Mouse (Mus musculus): ENCODE measurements around the gene Atxn1. TPM values are rescaled to one million over a fixed set of nuclear protein-coding genes. Genes with fewer than 3 reads are reported as not detected.
A peak's percentile ranks its signal among the peaks of the same experiment; 100 is the strongest.

The Atxn1 gene
- polyA plus RNA-seq, 1 experiment from 2014 or later = 6.3 TPM

DNA sequence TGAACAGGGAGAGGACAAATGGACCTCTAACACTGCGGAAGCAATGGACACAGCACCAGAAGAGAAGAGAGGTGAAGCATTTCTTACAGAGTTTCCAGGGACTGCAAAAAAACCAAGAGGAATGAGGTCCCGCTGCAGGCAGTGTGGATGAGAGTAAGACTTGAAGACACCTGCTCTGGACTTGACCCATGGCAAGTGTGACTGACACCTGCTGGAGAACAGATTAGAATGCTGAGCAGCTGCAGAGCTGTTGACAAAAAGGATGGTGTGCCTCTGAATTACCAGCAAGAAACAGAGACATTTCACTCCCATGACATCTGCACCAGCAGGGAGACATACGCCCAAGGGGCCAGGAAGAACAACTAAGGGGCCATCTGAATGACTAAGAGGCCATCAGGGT, 196.6 kb downstream of the Atxn1 start:
- no peak overlapping the region for H3K27ac ChIP-seq
- no peak overlapping the region for H3K4me3 ChIP-seq (replicated peaks)
- H3K4me2 ChIP-seq (replicated peaks) = no peak overlapping the region
- WGBS = 79% methylated on average over 3 of the region's 3 CpGs
- H3K4me1 ChIP-seq (replicated peaks) = no peaks in the 10 kb centered on the region
- peaks cover 8% of the 10 kb centered on the region for H3K36me3 ChIP-seq
- ATAC-seq = no peak
- H3K9me3 ChIP-seq = no peaks in the 10 kb centered on the region
- no peak overlapping the region for H3K9ac ChIP-seq (replicated peaks)
- H3K27me3 ChIP-seq = no peaks in the 10 kb centered on the region

DNA sequence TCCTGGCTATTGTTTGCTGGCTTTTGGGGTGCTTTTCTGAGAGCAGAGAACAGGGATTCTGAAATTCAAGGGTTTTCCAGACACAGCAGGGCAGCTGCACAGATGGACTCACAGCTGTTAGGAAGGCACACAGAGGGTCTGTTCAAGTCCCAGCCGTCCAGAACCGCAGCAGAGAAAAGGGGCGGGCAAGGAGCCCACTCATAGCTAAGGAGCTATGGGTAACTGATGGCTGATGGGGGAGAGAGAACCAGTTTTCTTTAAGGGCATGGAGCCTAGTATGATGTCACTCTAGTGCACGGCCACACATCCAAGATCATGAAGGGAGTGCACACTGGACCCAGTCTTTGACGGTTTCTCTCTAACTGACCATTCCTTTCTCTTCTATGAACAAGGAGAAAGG, 200.5 kb downstream of the Atxn1 start:
- Histone ChIP-seq H3K4me2 (replicated peaks) (no peak overlapping the region), H3K9ac (replicated peaks) (no peak overlapping the region)
- WGBS = 88% methylated on average over 5 of the region's 5 CpGs

DNA sequence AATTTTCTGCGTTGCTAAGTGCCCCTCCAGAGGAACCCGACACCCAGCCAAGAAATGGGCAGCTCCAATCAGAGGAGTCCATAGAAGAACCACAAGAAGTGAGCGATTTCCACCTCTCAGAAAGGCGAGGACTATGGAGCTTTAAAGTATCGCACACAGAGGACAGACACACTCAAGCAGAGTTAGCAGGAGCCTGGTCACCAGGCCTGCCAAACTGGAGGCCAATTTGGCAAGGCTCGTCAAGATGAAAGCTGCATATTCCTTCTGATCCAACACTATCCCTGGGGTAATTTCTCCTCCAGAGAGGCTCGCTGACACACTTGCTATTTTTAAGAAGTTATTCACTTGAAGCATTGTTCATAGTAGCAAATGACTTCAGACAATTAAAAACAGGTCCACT, 202.5 kb downstream of the Atxn1 start:
- H3K9me3 ChIP-seq = no peaks in the 10 kb centered on the region
- no peaks in the 10 kb centered on the region for H3K27me3 ChIP-seq
- H3K4me1 ChIP-seq (replicated peaks) = no peaks in the 10 kb centered on the region
- H3K27ac ChIP-seq = no peak overlapping the region
- 85% methylated on average over 7 of the region's 7 CpGs for WGBS
- no peak overlapping the region for H3K4me3 ChIP-seq (replicated peaks)
- no peak for ATAC-seq
- no peaks in the 10 kb centered on the region for H3K36me3 ChIP-seq
- H3K4me2 ChIP-seq (replicated peaks) = no peak overlapping the region
- H3K9ac ChIP-seq (replicated peaks) = no peak overlapping the region

More for the DNA sequence above, 200.5 kb downstream of the Atxn1 start:
- no peak for ATAC-seq
- no peak overlapping the region; the same call in 1 of the 2 replicates for H3K27ac ChIP-seq
- no peaks in the 10 kb centered on the region for H3K4me1 ChIP-seq (replicated peaks)
- no peak overlapping the region for H3K4me3 ChIP-seq (replicated peaks)
- H3K36me3 ChIP-seq = 0 out of 2 replicates have a peak, but pooled peaks cover 2% of the 10 kb centered on the region
- H3K27me3 ChIP-seq = no peaks in the 10 kb centered on the region
- no peaks in the 10 kb centered on the region for H3K9me3 ChIP-seq

DNA sequence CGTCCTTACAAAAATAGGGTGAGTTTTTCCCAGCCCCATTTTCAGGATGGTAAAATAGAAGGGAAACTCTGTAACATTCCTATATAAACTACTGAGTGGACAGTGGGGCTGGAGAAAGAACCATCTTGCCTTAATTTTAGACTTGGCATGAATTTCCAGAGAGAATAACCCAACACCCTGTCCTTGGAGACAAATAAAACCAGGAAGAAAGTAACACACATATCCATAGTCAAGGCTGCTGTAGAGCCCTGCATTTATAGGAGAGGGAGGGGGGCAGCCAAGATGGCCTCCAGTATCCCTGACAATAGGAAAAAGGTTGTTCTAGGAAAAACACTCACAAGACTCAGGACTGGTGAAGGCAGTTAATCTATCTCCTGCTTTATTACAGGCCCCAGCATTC, 210.3 kb downstream of the Atxn1 start:
- H3K27ac ChIP-seq = no peak overlapping the region
- H3K9me3 ChIP-seq = no peaks in the 10 kb centered on the region
- ATAC-seq = no peak
- H3K4me1 ChIP-seq (replicated peaks) = peaks cover 16% of the 10 kb centered on the region; the same call in 1 of the 2 replicates
- H3K36me3 ChIP-seq = no peaks in the 10 kb centered on the region
- no peaks in the 10 kb centered on the region for H3K27me3 ChIP-seq
- WGBS = 95% methylated on average over 1 of the region's 1 CpGs
- no peak overlapping the region for H3K9ac ChIP-seq (replicated peaks)
- no peak overlapping the region for H3K4me2 ChIP-seq (replicated peaks)
- H3K4me3 ChIP-seq (replicated peaks) = no peak overlapping the region

DNA sequence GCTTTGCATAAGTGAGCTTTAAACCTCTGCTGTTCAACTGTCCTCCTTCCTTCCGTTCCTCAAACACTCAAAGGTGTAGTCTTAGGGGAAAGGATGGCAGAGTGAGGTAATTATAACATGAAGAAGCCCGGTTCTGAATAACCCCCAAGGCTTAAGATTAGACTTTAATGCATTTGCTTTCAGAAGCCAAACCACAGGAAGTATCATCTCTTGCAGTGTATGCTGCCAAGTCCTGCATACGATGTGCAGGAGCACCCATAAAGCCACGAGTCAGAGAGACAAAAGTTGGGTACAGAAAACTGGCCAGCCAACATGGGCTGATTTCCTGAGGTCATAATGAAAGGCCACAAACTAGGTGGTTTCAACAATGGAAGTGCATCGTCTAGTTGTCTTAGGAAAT, 212.3 kb downstream of the Atxn1 start:
- Histone ChIP-seq H3K4me2 (replicated peaks) (no peak overlapping the region), H3K36me3 (no peaks in the 10 kb centered on the region), H3K9ac (replicated peaks) (no peak overlapping the region), H3K4me1 (replicated peaks) (peaks cover 16% of the 10 kb centered on the region; the same call in 1 of the 2 replicates), H3K4me3 (replicated peaks) (no peak overlapping the region), H3K27ac (no peak overlapping the region), H3K27me3 (no peaks in the 10 kb centered on the region), H3K9me3 (no peaks in the 10 kb centered on the region)
- no peak for ATAC-seq
- 66% methylated on average over 5 of the region's 5 CpGs for WGBS

DNA sequence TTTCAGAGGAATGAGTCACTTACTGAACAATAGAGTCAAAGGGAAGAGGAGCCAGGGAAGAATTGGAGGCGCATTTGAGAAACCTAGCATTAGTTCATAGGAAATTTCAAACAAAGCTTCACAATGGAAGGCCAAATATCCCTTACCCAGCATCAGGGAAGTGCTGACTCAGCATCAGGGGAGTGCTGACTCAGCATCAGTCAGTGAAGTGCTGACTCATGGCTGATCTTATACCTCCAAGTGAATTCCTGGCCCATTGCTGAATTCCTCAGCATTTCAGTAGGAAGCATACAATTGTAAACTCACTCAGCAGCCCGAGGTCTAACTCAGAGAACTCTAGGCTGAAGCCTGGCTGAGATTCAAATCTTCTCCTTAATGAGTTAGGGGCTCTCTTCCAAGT, 213.6 kb downstream of the Atxn1 start:
- WGBS = 81% methylated on average over 2 of the region's 2 CpGs
- Histone ChIP-seq H3K27ac (no peak overlapping the region), H3K27me3 (no peaks in the 10 kb centered on the region), H3K36me3 (no peaks in the 10 kb centered on the region), H3K9ac (replicated peaks) (no peak overlapping the region), H3K9me3 (no peaks in the 10 kb centered on the region), H3K4me3 (replicated peaks) (no peak overlapping the region), H3K4me1 (replicated peaks) (peaks cover 21% of the 10 kb centered on the region), H3K4me2 (replicated peaks) (no peak overlapping the region)
- no peak for ATAC-seq

DNA sequence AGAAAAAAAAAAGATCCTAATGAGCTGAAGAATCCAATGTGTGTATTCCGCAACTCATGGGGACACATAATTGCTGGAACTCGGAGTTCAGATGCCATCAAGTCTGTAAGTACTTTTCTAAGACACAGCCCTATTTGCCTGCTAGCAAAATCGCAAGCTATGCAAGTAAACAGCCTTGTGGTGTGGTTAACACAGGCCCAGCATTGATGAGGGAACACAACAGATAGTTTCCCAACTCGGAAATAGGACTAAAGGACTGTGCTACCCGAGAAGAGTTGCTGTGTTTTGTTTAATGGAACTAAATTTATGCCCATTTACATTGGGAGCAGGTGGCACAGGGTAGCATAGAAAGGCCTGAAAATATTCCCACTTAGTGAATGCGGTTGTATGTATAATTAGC, 214.2 kb downstream of the Atxn1 start:
- 0 out of 2 replicates have a peak overlapping the region, but pooled peaks have one; percentile 11 for H3K27ac ChIP-seq
- no peak for ATAC-seq

DNA sequence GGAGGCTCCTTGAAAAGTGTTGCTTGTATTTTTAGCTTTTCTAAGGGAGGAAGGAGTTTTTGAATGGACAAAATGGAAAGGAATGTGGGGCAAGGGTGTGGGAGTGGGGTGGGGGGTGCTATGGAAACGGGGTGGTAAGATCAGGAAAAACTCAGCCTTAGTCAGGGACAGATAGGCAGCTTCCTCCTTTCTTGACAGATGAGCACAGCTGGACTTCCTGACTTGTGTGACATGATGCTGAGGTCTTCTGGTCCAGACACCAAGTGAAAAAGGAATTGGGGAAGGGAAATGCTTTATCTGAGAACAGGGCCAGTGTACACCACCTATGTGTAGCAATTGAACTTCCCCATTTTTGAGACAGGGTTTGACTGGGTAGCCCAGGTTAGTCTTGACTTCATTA, 214.9 kb downstream of the Atxn1 start:
- Histone ChIP-seq H3K36me3 (no peaks in the 10 kb centered on the region), H3K27me3 (no peaks in the 10 kb centered on the region), H3K4me2 (replicated peaks) (no peak overlapping the region), H3K4me3 (replicated peaks) (no peak overlapping the region), H3K4me1 (replicated peaks) (peaks cover 28% of the 10 kb centered on the region), H3K9me3 (no peaks in the 10 kb centered on the region), H3K9ac (replicated peaks) (no peak overlapping the region), H3K27ac (no peak overlapping the region)
- no peak for ATAC-seq
- 85% methylated on average over 1 of the region's 1 CpGs for WGBS

More for the DNA sequence above, 214.2 kb downstream of the Atxn1 start:
- H3K9ac ChIP-seq (replicated peaks) = no peak overlapping the region
- no peak overlapping the region for H3K4me3 ChIP-seq (replicated peaks)
- 73% methylated on average over 6 of the region's 6 CpGs for WGBS
- H3K9me3 ChIP-seq = no peaks in the 10 kb centered on the region
- no peak overlapping the region for H3K4me2 ChIP-seq (replicated peaks)
- H3K27me3 ChIP-seq = no peaks in the 10 kb centered on the region
- peaks cover 27% of the 10 kb centered on the region for H3K4me1 ChIP-seq (replicated peaks)
- H3K36me3 ChIP-seq = no peaks in the 10 kb centered on the region

DNA sequence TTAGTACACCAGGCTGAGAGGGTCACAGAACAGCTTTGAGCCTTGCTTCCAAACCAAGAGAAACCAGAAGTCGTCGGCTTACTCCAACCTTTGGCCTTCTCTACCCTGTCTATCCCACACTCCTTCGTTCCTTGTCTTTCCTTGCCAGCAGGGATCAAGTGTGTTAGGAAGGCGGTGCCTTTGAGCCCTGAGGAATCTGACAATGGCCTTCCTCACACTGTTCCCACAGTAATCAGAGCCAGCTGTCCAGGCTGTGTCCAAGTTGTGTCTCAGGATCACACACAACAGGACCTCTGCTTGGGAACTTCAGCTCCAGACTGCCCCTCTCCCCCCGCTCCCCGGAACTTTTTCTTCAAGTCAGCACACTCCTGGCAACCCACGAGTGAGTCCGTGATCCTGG, 215.6 kb downstream of the Atxn1 start:
- H3K27me3 ChIP-seq = no peaks in the 10 kb centered on the region
- no peak overlapping the region for H3K27ac ChIP-seq
- no peaks in the 10 kb centered on the region for H3K36me3 ChIP-seq
- no peak overlapping the region for H3K4me2 ChIP-seq (replicated peaks)
- peaks cover 28% of the 10 kb centered on the region for H3K4me1 ChIP-seq (replicated peaks)
- no peak overlapping the region for H3K4me3 ChIP-seq (replicated peaks)
- 83% methylated on average over 8 of the region's 8 CpGs for WGBS
- H3K9me3 ChIP-seq = no peaks in the 10 kb centered on the region
- ATAC-seq = no peak
- H3K9ac ChIP-seq (replicated peaks) = no peak overlapping the region

DNA sequence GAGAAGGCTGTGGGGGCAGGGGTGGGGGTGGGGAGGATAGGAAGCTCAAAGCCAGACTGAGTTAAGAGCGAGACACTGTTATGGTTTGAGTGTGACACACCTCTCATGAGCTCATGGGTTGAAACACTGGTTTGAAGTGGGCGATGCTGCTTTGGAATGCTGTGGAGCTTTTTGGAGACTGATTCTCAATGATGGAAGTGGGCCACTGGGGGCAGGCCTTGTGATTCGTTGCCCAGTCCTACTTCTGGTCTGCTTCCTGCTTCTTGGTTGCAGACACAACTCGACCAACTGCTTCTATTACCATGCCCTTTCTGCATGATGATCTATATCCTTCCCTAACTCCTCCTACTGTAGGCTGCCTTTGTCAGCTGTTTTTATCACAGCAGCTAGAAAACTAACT, 216.1 kb downstream of the Atxn1 start:
- no peak overlapping the region for H3K4me2 ChIP-seq (replicated peaks)
- 85% methylated on average over 4 of the region's 4 CpGs for WGBS

DNA sequence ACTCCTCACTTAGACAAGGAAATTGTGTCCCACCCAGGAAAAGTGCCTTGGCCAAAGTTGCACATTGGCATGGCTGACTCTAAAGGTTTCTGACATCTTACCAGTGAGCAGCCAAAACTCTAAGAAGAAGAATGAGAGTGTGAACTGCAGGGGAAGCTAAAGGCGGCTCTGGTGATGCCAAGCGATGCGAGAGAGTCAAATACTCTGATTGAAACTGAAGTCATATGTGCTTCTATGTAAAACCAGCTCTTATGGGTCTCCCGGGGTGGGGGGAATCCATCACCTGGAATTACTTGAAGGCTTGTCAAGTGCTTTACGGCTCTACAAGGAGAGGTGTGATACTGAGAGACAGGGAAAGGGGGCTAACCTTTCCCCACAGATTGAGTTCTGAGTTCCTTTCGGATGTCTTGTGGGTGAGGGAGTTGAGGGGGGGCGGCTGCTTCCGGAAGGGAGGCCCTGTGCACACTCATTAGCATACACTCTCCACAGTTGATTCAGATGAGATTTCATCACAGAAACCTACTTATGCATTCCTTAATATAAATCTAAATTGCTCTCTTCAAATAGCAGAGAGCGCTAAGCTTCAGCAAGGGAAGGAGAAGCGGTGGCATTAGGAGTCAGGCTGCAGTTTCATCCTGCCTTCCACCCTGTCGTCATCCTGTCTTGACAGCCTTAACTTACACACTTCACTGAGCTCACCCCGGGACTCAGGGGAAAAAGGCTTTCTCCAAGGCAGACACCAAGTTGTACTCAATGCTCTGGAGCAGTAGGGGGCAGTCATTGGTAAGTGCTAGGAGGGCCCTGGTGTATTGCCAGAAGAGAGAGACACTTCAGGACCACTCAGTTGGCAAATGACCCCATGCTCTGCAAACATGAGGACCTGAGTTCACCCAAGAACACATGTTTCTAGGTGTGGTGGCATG, 218.7 kb downstream of the Atxn1 start:
- ATAC-seq = 0 out of 2 replicates have a peak, but pooled peaks have one; percentile 14
- H3K4me3 ChIP-seq (replicated peaks) = no peak overlapping the region
- H3K9ac ChIP-seq (replicated peaks) = no peak overlapping the region
- H3K27ac ChIP-seq = 0 out of 2 replicates have a peak overlapping the region, but pooled peaks have one; percentile 35
- no peak overlapping the region for H3K4me2 ChIP-seq (replicated peaks)
- no peaks in the 10 kb centered on the region for H3K27me3 ChIP-seq
- WGBS = 62% methylated on average over 12 of the region's 12 CpGs
- no peaks in the 10 kb centered on the region for H3K36me3 ChIP-seq
- peaks cover 30% of the 10 kb centered on the region for H3K4me1 ChIP-seq (replicated peaks)
- H3K9me3 ChIP-seq = no peaks in the 10 kb centered on the region

More for the DNA sequence above, 216.1 kb downstream of the Atxn1 start:
- Histone ChIP-seq H3K9me3 (no peaks in the 10 kb centered on the region), H3K9ac (replicated peaks) (no peak overlapping the region), H3K27ac (no peak overlapping the region), H3K27me3 (no peaks in the 10 kb centered on the region), H3K4me1 (replicated peaks) (peaks cover 32% of the 10 kb centered on the region), H3K4me3 (replicated peaks) (no peak overlapping the region), H3K36me3 (no peaks in the 10 kb centered on the region)
- ATAC-seq = no peak

DNA sequence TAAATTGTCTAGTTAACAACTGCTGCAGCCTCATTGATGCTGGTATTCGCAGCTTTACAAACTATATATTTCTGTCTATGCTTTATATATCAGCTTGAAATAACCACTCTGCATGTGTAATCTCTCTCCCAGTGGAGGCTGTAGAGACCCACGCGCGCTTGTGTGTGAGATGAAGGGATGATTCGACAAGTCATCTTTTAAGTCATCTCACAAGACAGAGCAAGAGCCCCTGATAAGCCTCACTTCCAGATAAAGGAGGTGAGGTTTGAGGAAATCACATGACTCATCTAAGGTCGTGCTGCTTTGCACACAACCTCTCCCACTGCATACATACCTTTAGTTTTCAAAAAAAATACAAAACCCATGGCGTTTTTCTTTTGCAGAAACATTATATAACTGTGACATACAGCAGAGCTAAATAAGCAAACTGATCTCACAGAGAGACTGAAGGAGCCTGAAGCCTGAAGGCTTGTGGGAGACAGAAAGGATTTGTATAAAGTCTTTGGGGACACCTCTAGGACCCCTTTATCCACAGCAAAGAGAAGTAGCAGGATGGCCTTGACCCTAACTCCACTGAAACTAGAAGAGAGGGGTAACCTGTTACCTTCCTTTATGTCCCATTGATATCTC, 219.9 kb downstream of the Atxn1 start:
- WGBS = 85% methylated on average over 7 of the region's 7 CpGs
- H3K4me2 ChIP-seq (replicated peaks) = no peak overlapping the region
- H3K9me3 ChIP-seq = no peaks in the 10 kb centered on the region
- no peaks in the 10 kb centered on the region for H3K36me3 ChIP-seq
- H3K27me3 ChIP-seq = no peaks in the 10 kb centered on the region
- no peak overlapping the region for H3K27ac ChIP-seq
- peaks cover 19% of the 10 kb centered on the region for H3K4me1 ChIP-seq (replicated peaks)
- H3K9ac ChIP-seq (replicated peaks) = no peak overlapping the region
- no peak for ATAC-seq
- no peak overlapping the region for H3K4me3 ChIP-seq (replicated peaks)
